Mouse (Mus musculus): ENCODE results near the gene Abcc9. TPM values are rescaled to one million over a fixed set of nuclear protein-coding genes. Genes with fewer than 3 reads are reported as not detected.

Abcc9 gene
- polyA plus RNA-seq, 1 experiment from 2014 or later: 1.9 TPM

- H3K4me3 ChIP-seq (replicated peaks): no peak overlapping the region
- no peak for ATAC-seq (ENCODE audit: low FRiP score)
- no peak overlapping the region for H3K9ac ChIP-seq
- WGBS: 86% methylated on average over 10 of the region's 10 CpGs
- H3K27me3 ChIP-seq: 0 out of 2 replicates have a peak, but pooled peaks cover 3% of the 10 kb centered on the region
- H3K36me3 ChIP-seq (replicated peaks): no peaks in the 10 kb centered on the region
- H3K4me2 ChIP-seq: no peak overlapping the region
- no peaks in the 10 kb centered on the region for H3K9me3 ChIP-seq
- no peak overlapping the region for H3K27ac ChIP-seq
- no peaks in the 10 kb centered on the region for H3K4me1 ChIP-seq
Observed at GRCm38 (mm10) chr6:142558772-142559679, 143.1 kb downstream of the Abcc9 start.

DNA sequence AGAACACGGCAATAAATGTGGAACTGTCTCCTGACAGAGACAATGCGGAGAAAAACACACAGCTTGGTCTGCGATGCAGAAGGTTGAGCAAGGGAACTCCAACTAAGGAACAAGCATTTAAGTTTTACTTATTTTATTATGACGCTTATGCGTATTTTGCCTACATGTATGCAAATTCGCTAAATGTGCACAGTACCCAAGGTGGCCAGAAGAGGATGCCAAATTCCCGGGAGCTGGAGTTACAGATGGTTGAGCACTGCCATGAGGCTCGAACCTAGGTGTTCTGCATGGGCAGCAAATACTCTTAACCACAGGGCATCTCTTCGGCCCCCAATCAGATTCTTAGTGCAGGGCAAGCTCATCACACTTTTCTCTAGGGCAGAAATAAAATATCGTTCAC is 144.0 kb downstream of the Abcc9 start:
- Histone ChIP-seq H3K9ac (no peak overlapping the region), H3K36me3 (replicated peaks) (no peaks in the 10 kb centered on the region), H3K9me3 (no peaks in the 10 kb centered on the region), H3K4me3 (replicated peaks) (no peak overlapping the region), H3K27me3 (0 out of 2 replicates have a peak, but pooled peaks cover 3% of the 10 kb centered on the region), H3K4me2 (no peak overlapping the region), H3K4me1 (no peaks in the 10 kb centered on the region), H3K27ac (no peak overlapping the region)
- 79% methylated on average over 10 of the region's 10 CpGs for WGBS
- ATAC-seq (ENCODE audit: low FRiP score): no peak

GRCm38 (mm10) chr6:142555988-142556387 is 146.1 kb downstream of the Abcc9 start:
- no peak for ATAC-seq (ENCODE audit: low FRiP score)
- Histone ChIP-seq H3K9me3 (no peaks in the 10 kb centered on the region), H3K9ac (no peak overlapping the region), H3K4me3 (replicated peaks) (no peak overlapping the region), H3K27me3 (0 out of 2 replicates have a peak, but pooled peaks cover 3% of the 10 kb centered on the region), H3K4me2 (no peak overlapping the region), H3K36me3 (replicated peaks) (no peaks in the 10 kb centered on the region), H3K27ac (no peak overlapping the region), H3K4me1 (no peaks in the 10 kb centered on the region)
- 56% methylated on average over 1 of the region's 1 CpGs for WGBS

DNA sequence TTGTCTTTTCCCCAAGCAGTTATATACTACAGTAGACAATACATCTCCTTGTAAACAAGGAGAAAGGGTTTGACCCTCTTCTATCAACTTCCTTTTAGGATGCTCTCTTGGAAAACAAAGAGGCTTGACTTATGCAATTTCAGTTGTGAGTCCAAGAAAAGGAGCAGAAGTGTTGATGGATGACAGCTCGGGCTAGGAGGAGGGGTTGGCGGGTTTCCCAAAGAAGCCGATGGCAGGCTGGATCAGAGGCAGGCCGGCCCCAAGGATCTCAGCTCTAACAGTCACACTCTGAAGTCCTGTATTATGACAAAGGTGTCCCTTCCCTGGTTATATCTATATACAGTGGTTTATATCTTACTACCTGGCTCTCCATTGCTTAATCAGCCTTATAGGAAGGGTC is 150.6 kb downstream of the Abcc9 start:
- Histone ChIP-seq H3K4me1 (no peaks in the 10 kb centered on the region), H3K27me3 (no peaks in the 10 kb centered on the region), H3K9ac (no peak overlapping the region), H3K4me2 (no peak overlapping the region), H3K36me3 (replicated peaks) (no peaks in the 10 kb centered on the region), H3K4me3 (replicated peaks) (no peak overlapping the region), H3K27ac (no peak overlapping the region), H3K9me3 (no peaks in the 10 kb centered on the region)
- 88% methylated on average over 4 of the region's 4 CpGs for WGBS
- ATAC-seq (ENCODE audit: low FRiP score): no peak

DNA sequence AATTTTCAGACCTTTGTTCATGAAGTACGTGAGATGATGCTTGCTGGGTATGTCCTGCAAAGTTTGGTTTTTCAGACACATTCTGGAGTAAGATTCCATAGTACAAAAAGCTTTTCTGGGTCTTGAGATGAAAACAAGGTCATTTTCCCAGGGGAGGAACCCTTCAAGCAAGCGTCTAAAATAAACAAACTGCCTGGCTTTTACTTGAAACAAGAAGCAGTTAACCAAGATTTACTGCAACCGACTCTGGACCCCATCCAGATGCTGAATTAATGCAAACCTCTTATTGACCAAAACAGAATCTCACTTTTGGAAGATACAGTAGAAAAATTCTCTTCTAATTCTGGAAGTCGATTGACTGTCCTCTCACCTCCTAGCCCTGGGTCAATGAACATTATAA is 151.2 kb downstream of the Abcc9 start:
- ATAC-seq (ENCODE audit: low FRiP score): no peak
- H3K9ac ChIP-seq: no peak overlapping the region
- WGBS: 78% methylated on average over 4 of the region's 4 CpGs
- H3K27ac ChIP-seq: no peak overlapping the region
- H3K4me3 ChIP-seq (replicated peaks): no peak overlapping the region
- H3K4me1 ChIP-seq: no peaks in the 10 kb centered on the region
- H3K9me3 ChIP-seq: no peaks in the 10 kb centered on the region
- H3K27me3 ChIP-seq: no peaks in the 10 kb centered on the region
- H3K36me3 ChIP-seq (replicated peaks): no peaks in the 10 kb centered on the region
- no peak overlapping the region for H3K4me2 ChIP-seq

- H3K27ac ChIP-seq: no peak overlapping the region
- no peak for ATAC-seq (ENCODE audit: low FRiP score)
- no peak overlapping the region for H3K4me3 ChIP-seq (replicated peaks)
- WGBS: 92% methylated on average over 2 of the region's 2 CpGs
- H3K36me3 ChIP-seq (replicated peaks): no peaks in the 10 kb centered on the region
- no peak overlapping the region for H3K4me2 ChIP-seq
- H3K27me3 ChIP-seq: no peaks in the 10 kb centered on the region
- H3K4me1 ChIP-seq: no peaks in the 10 kb centered on the region
- no peaks in the 10 kb centered on the region for H3K9me3 ChIP-seq
- no peak overlapping the region for H3K9ac ChIP-seq
Observed at GRCm38 (mm10) chr6:142548377-142548776, 153.7 kb downstream of the Abcc9 start.

DNA sequence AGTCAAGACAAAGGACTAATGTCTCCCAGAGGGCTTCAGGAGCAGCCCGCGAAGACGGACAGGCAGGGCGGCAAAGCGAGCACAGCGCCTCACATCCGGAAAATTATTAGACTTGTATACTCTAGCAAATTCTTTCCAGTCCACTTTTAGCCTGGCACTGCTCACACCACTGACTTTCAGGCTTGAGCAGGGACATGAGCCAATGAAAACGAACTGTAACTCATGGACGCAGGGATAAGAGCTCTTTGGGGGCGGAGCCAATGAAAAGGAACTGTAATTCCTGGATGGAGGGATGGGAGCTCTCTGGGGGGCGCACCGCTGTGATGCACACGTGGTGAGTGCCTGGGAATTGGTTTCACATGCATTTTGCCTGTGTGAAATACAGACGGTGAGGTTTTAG is 157.0 kb downstream of the Abcc9 start:
- peak overlapping the region; percentile 32 for H3K4me2 ChIP-seq
- H3K9me3 ChIP-seq: no peaks in the 10 kb centered on the region
- 56% methylated on average over 14 of the region's 14 CpGs for WGBS
- H3K4me1 ChIP-seq: no peaks in the 10 kb centered on the region
- peak overlapping the region; percentile 8 for H3K4me3 ChIP-seq (replicated peaks)
- no peak for ATAC-seq (ENCODE audit: low FRiP score)
- H3K36me3 ChIP-seq (replicated peaks): no peaks in the 10 kb centered on the region
- H3K27me3 ChIP-seq: no peaks in the 10 kb centered on the region
- no peak overlapping the region for H3K27ac ChIP-seq
- H3K9ac ChIP-seq: no peak overlapping the region

DNA sequence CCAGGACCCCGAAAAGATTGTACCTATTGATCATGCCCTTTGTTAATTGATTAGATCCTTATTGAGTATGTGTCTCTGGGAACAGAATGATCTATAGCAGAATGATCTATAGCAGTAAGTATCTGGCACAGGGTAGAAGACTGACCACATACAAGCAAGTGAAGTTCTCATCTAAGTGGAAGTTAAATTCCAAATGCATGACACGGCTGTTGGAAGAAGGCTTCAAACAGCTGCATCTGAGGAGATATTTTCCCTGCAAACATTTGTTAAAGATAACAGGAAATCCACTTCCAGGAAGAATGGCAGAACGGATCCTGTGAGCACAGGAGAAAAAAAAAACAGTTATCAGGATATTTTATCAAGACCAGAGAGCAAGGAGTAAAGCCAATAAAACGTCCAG is 158.5 kb downstream of the Abcc9 start:
- Histone ChIP-seq H3K9ac (no peak overlapping the region), H3K9me3 (no peaks in the 10 kb centered on the region), H3K4me3 (replicated peaks) (no peak overlapping the region), H3K4me2 (no peak overlapping the region), H3K36me3 (replicated peaks) (no peaks in the 10 kb centered on the region), H3K4me1 (no peaks in the 10 kb centered on the region), H3K27me3 (no peaks in the 10 kb centered on the region), H3K27ac (no peak overlapping the region)
- 84% methylated on average over 4 of the region's 4 CpGs for WGBS
- no peak for ATAC-seq (ENCODE audit: low FRiP score)

DNA sequence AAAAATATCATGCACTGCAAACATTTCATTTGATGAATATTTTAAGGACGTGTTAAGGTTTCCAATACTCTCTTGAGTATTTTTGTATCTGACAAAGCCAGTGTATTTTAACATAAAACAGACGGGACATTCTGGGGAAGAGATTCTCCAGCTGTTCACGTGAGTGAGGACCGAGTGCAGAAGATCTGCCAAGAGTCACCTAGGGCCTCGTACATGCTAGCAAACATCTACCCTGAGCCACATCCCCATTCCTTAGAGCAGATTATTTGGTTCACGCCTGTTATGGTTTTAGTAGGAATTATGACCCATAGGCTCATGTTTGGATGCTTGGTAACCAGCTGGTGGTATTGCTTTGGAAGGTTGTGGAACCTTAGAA is 159.3 kb downstream of the Abcc9 start:
- H3K9ac ChIP-seq: no peak overlapping the region
- H3K4me3 ChIP-seq (replicated peaks): no peak overlapping the region
- H3K9me3 ChIP-seq: no peaks in the 10 kb centered on the region
- no peak for ATAC-seq (ENCODE audit: low FRiP score)
- no peaks in the 10 kb centered on the region for H3K4me1 ChIP-seq
- H3K27ac ChIP-seq: no peak overlapping the region
- no peaks in the 10 kb centered on the region for H3K36me3 ChIP-seq (replicated peaks)
- WGBS: 91% methylated on average over 6 of the region's 6 CpGs
- no peak overlapping the region for H3K4me2 ChIP-seq
- H3K27me3 ChIP-seq: no peaks in the 10 kb centered on the region

- H3K4me2 ChIP-seq: no peak overlapping the region
- no peak overlapping the region for H3K9ac ChIP-seq
- H3K36me3 ChIP-seq (replicated peaks): no peaks in the 10 kb centered on the region
- no peak for ATAC-seq (ENCODE audit: low FRiP score)
- H3K4me1 ChIP-seq: no peaks in the 10 kb centered on the region
- no peak overlapping the region for H3K27ac ChIP-seq
- H3K9me3 ChIP-seq: no peaks in the 10 kb centered on the region
- H3K4me3 ChIP-seq (replicated peaks): no peak overlapping the region
- no peaks in the 10 kb centered on the region for H3K27me3 ChIP-seq
- 87% methylated on average over 8 of the region's 8 CpGs for WGBS
Observed at GRCm38 (mm10) chr6:142542082-142542799, 159.9 kb downstream of the Abcc9 start.

- H3K4me3 ChIP-seq (replicated peaks): no peak overlapping the region
- H3K36me3 ChIP-seq (replicated peaks): no peaks in the 10 kb centered on the region
- H3K4me1 ChIP-seq: no peaks in the 10 kb centered on the region
- no peak overlapping the region for H3K4me2 ChIP-seq
- no peak for ATAC-seq (ENCODE audit: low FRiP score)
- no peaks in the 10 kb centered on the region for H3K27me3 ChIP-seq
- no peak overlapping the region for H3K9ac ChIP-seq
- no peaks in the 10 kb centered on the region for H3K9me3 ChIP-seq
- H3K27ac ChIP-seq: no peak overlapping the region
- 90% methylated on average over 10 of the region's 10 CpGs for WGBS
Observed at GRCm38 (mm10) chr6:142540561-142541160, 161.5 kb downstream of the Abcc9 start.

DNA sequence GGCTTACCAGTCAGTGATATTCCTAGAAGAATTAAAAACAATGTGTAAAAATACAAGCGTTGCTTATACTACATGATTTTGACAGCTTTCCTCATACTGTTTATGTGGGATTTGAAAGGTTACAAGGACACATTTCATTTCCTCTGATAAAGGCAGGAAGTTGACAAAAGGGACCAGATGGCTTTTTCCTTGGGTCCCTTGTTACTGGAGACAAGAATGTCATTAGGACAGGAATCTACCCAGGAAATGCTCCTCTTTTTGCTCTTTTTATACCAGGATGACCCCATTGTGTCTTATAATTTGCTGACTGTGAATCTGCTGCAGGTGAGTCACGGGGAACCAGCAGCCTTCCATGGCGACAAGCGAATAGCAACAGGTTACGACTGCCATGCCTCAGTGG is 162.0 kb downstream of the Abcc9 start:
- no peak for ATAC-seq (ENCODE audit: low FRiP score)

More for the DNA sequence above, 162.0 kb downstream of the Abcc9 start:
- Histone ChIP-seq H3K4me3 (replicated peaks) (no peak overlapping the region), H3K4me1 (no peaks in the 10 kb centered on the region), H3K36me3 (replicated peaks) (no peaks in the 10 kb centered on the region), H3K27me3 (no peaks in the 10 kb centered on the region), H3K9me3 (no peaks in the 10 kb centered on the region), H3K9ac (no peak overlapping the region), H3K27ac (no peak overlapping the region), H3K4me2 (no peak overlapping the region)
- WGBS: 89% methylated on average over 5 of the region's 5 CpGs
